Mouse (Mus musculus) kidney, postnatal 14 days (tissue): ENCODE data around the gene Fam120a.

Experiments used
- DNase-seq: peaks from one replicate; pipeline ENCODE4 v3.0.0; 2022; ENCODE audit warnings: mixed read lengths

Gene Fam120a

DNA sequence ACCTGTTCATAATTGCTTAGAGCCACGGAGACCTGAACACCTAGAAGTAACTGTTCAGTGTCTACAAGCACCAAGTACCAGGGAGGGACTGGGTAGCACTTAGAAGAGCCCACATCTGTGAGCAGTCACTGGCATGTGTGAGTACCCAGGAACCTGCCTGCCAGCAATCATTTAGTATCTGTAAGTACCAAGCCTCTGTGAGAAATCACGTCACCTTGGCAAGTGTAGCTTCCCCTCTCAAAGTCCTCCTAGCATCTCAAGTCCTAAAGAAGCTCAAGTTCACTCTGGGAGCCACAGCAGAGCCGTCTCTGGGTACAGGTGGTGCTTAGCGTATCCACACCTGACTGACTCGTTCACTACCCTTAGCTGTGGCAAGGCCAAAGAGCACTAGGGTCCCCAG, 116.1 kb downstream of the Fam120a start:
- no peak for DNase-seq

DNA sequence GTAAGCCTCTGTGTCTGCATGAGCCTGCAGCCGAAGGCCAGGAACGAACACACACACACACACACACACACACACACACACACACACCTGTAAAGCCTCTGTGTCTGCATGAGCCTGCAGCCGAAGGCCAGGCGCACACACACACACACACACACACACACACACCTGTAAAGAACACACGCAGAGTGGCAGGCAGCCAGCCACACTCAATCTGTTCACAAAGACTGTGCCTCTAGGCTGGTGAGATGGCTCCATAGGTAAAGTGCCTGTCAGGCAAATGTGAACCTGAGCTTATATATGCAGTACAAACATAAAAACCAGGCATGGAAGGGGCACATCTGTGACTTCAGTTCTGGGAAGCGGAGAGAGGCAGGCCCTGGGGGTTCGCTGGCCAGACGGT, 117.0 kb downstream of the Fam120a start:
- DNase-seq: no peak

DNA sequence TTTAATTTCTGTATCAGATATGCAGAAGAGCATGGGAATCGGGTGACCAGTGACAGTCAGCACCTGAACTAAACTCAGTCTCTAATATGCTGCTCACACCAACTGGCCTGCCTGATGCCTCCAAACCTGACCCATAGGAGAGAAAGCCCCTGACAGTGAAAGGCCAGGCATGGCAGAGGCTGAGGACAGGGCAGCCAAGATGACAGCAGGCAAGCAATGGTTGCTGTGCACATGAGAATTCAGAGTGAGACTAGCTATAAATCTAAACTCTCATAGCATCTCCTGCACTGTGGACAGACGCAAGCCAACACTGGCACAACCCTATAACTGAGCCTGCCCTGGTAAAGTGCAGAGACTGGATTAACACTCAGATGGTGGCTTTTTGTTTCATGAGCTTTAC, 117.5 kb downstream of the Fam120a start:
- DNase-seq: no peak

DNA sequence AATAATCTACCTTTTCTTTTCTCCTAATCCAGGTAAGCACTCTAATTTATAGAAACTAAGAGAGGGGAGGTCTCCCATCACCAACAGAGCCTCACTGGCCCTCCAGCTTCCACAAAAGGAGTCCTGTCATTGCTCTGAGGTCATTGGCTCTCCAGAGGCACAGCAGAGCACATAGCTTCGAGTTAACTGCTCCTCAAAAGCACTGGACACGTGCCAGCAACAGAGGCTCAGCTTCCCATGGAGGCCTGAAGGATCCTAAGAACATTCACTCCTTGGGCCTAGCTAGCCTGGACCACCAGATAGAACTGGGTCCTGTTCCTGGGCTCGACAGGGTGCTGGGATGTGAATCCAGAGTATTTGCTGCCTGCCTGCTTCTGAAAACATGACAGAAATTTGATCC, 118.7 kb downstream of the Fam120a start:
- peak; percentile 73 for DNase-seq

DNA sequence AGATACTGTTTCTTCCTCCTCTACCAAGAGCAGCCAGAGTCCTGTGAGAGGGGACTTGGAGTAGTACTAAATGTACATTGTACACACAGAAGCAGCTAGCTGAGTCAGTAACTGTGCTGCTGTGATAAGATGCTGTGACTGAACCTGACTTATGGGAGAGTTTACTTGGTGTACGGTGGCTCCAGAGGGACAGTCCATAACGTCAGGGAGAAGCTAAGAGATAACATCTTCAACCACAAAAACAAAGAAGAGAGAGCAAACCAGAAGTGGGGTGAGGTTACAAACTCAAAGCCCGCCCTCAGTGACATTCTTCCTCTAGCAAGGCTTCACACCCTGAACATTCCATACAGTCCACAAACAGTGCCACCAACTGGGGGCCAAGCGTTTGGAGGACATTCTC, 122.5 kb downstream of the Fam120a start:
- DNase-seq: no peak

DNA sequence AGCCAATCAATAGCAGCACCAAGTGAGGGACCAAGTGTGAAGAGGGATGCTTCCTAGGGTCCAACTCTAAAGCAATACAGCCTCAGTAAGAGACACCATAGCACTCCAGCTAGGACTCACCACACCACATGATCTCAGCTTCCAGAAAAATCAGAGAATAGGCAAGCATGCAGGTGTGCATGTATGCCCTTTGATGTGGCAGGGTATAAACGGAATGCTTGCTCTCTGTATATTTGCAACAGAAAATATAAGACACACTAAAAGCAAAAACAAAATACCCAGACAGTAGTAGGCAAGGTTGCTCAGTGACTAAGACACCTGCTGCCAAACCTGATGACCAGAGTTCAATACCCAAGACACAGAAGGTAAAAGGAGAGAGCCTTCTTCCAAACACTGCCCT, 124.3 kb downstream of the Fam120a start:
- no peak for DNase-seq

DNA sequence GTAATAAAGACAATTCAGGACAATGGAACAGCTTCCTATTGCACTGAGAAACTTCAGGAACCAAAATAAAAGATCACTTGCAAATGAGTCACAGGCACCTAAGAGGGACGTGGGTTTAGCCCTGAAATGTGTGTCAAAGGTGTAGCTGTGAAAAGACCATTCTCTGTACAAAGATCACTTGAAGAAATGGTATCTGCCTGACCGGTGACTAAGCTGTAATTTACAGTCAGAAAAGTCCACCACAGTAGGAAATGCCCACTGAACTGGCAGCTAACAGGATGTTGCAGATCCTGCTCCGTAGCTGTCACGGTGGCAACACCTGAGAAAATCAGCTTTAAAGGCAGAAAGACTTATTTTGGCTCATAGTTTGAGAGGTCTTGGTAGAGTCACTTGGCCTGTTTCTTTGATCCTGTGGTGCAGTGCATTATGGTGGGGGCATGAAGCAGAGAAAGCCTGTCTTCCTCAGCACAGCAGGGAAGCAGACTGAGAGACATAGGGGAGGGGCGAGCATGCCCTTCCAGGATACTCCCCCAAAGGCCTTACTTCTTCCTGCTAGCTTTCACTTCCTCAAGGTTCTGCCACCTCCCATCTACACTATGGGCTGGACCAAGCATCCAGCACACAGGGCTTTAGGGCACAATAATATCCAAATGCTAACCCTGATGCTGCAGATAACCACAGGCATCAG, 125.8 kb downstream of the Fam120a start:
- no peak for DNase-seq

DNA sequence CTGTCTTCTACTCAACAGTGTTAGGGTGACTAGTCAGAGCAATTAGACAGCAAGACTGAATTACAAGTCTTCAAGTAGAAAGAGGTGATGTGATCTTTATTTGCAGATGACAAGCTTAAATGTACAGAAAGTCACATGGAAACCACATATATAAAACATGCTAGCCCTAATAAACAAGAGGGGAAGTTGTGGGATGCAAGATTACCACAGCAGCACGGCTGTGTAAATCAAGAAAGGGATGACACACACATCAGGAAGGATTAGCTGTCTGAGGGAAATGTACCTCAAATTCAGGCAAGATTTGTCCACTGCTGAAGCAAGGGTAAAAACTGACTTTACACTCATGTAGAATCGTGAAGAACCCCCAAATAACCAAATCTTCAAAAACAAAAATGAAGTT, 129.5 kb downstream of the Fam120a start:
- DNase-seq: no peak

DNA sequence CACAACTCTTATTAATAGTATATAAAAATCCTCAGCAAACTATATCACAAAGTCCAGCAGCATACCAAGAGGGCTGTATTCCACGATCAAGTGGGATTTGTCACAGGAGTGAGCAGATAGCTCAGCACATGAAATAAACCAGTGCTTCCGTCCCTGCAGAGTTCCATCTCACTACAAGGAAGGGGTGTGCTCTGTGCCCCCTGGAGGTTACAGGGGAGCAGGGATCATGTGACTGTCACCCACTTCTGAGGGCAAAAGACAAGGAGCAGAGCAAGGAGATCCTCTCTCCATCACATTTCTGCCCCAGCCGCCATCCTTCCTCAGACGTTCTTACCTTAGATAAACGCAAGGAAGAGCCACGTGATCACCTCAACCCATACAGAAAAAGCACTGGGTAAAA, 130.3 kb downstream of the Fam120a start:
- DNase-seq: no peak

DNA sequence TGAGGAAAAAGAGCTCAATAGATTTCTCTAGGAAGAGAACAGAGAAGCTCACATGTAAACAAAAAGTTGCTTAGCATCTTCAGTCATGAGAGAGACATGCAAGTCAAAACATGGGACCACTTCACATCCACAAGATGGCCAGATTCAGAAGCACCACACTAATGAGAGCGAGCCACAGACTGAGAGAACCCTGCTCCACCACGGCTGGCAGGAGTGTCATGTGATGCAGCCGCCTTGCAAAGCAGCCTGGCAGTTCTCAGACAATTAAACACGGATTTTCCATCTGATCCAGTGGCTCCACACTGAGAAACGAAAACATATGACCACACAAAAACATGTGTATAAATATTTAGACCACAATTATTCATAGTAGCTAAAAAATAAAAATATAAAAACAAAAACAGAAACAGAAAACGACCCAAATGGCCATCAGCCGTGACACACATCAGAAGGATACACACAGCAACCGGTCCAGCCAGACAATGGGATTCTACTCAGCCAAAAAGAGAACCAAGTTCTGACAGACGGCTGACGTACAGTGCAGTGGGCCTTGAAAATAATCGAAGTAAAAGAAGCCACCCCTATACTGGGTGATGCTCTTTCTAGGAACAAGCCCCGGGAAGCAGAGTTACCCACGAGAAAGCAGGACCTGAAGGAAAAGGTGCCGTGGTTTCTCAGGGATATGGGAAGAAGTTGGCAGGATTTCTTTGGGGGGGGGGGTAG, 137.1 kb downstream of the Fam120a start:
- no peak for DNase-seq

DNA sequence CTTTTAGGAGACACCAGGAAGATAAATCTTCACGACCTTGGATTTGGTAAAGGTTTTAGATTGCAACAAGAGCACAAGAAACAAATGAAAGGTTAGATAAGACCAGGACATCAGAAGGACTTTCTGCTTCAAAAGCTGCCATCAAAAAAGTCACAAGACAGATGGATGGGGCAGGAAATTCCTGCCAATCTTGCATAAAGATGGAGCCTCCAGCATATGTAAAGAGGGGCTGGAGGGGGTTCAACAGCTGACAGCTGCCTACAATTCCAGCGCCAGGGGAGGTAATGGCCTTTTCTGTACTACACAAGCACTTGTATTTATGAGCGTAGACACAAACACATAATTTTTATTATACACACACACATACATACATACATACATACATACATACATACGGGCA, 138.0 kb downstream of the Fam120a start:
- no peak for DNase-seq
